Mouse (Mus musculus) lung, embryonic 15.5 days (tissue): Measurements from ENCODE around the gene Ptpn7. TPM values are rescaled to one million over a fixed set of nuclear protein-coding genes. Genes with fewer than 3 reads are reported as not detected.
"Not testable (repeated sequence)": the region's sequence is repeated elsewhere in the genome, so short reads cannot be mapped to it uniquely, and the experiment has no call there.

ENCODE experiments used
- ATAC-seq: fragments of 200-750 bp; cut with Nextera tagmentation; 2 replicates; pipeline ENCODE4 v1.8.0; 2017; ENCODE audit warnings: moderate number of reproducible peaks, borderline replicate concordance; ENCODE audit not compliant: low FRiP score, low TSS enrichment; ENCODE audit errors: extremely low read depth
- H3K27ac ChIP-seq: fragments of 300-500 bp; sonication (generic); 2 replicates; pipeline ENCODE4 v1.5.1; 2015; ENCODE audit warnings: moderate library complexity, mild to moderate bottlenecking, inconsistent platforms
- H3K27me3 ChIP-seq: fragments of 300-500 bp; sonication (generic); 2 replicates; pipeline ENCODE4 v1.6.1; 2015; ENCODE audit warnings: inconsistent platforms
- H3K36me3 ChIP-seq: fragments of 300-500 bp; sonication (generic); 2 replicates; pipeline ENCODE4 v1.6.1; 2015; ENCODE audit warnings: inconsistent platforms
- H3K4me1 ChIP-seq: fragments of 300-500 bp; sonication (generic); 2 replicates; pipeline ENCODE4 v1.6.1; 2015; ENCODE audit warnings: inconsistent platforms
- H3K4me2 ChIP-seq: fragments of 300-500 bp; sonication (generic); 2 replicates; pipeline ENCODE4 v1.6.1; 2015; ENCODE audit warnings: inconsistent platforms, mild to moderate bottlenecking, moderate library complexity
- H3K4me3 ChIP-seq: fragments of 300-500 bp; sonication (generic); 2 replicates; pipeline ENCODE4 v1.5.1; 2015; ENCODE audit warnings: mild to moderate bottlenecking, inconsistent platforms
- H3K9ac ChIP-seq: fragments of 300-500 bp; sonication (generic); 2 replicates; pipeline ENCODE4 v1.6.1; 2015; ENCODE audit warnings: inconsistent platforms
- H3K9me3 ChIP-seq: fragments of 300-500 bp; sonication (generic); 2 replicates; pipeline ENCODE4 v1.6.1; 2016; ENCODE audit warnings: inconsistent platforms
- WGBS: fragments of 180-500 bp; shearing (Covaris S2); methylation state at CpG from one replicate; pipeline ENCODE4 v1.1.7; 2015; 5-methylcytosine and 5-hydroxymethylcytosine counted together
- polyA plus RNA-seq: library from polyadenylated mRNA; unstranded; fragments of >200 nt; fragmentation: Nextera tagmentation; extraction: Ambion mirVana; gene quantifications from 2 replicates; pipeline ENCODE4 v1.2.1, GENCODE M21; 2015

Ptpn7 gene
- polyA plus RNA-seq, 1 experiment from 2014 or later: 5.8 TPM

DNA sequence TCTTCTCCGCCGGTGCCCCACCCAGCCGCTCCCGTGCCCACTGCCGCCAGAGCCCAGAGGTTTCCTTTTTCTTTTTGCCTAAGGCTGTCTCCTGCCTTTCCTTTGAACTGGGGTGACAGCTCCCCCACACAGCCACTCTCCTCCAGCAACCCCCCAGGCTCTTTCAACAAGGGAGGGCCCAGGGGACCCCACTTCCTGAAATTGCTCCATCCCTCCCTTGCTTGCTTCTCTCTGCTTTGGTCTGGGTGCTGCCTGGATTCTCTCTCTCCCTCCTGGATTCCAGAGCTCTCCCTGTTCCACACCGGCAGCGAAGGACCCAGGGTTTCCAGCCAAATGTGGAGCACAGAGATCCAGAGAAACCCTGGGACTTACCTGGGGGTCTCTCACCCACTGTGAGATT is 32.1 kb upstream of the Ptpn7 start:
- Histone ChIP-seq H3K9ac (no peak overlapping the region), H3K4me1 (peaks cover 23% of the 10 kb centered on the region), H3K4me3 (no peak overlapping the region), H3K4me2 (no peak overlapping the region; the same call in 1 of the 2 replicates), H3K27ac (no peak overlapping the region), H3K36me3 (no peaks in the 10 kb centered on the region), H3K9me3 (no peaks in the 10 kb centered on the region), H3K27me3 (peaks cover 51% of the 10 kb centered on the region)
- WGBS: 57% methylated on average over 7 of the region's 7 CpGs
- ATAC-seq: no peak

DNA sequence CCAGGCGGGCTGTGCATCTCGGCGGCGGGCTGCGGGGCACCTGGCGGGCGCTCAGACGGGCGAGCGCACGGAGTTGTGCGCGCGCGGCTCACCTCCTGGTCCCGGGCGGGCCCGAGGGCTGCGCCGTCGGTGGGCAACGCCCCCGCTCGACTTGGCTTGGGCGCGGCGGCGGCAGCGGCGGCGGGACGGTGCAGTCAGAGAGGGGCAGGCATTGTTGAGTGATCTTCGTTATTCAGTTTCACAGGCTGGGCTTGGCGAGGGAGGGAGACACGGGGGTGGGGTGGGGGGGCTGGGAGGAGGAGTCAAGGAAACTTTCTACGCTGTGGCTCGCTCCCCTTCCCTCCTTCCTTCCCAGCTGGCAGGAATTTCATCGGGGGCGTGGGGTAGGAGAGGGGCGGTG is 27.4 kb upstream of the Ptpn7 start, which contains the start of gene Lgr6:
Gene Lgr6, minus strand, starts transcription at position 153 of the 400 bp plus-strand sequence.
- Histone ChIP-seq H3K4me3 (peak within 1 kb of the TSS; percentile 48), H3K27me3 (peaks cover 77% of the 10 kb centered on the region), H3K36me3 (no peaks in the 10 kb centered on the region), H3K4me2 (peak within 1 kb of the TSS; percentile 80), H3K9ac (0 out of 2 replicates have a peak within 1 kb of the TSS, but pooled peaks have one; percentile 22), H3K4me1 (peaks cover 19% of the 10 kb centered on the region), H3K9me3 (no peaks in the 10 kb centered on the region), H3K27ac (no peak within 1 kb of the TSS)
- peak; percentile 46; the same call in 1 of the 2 replicates for ATAC-seq
- WGBS: under 1% methylated on average over 39 of the region's 40 CpGs

DNA sequence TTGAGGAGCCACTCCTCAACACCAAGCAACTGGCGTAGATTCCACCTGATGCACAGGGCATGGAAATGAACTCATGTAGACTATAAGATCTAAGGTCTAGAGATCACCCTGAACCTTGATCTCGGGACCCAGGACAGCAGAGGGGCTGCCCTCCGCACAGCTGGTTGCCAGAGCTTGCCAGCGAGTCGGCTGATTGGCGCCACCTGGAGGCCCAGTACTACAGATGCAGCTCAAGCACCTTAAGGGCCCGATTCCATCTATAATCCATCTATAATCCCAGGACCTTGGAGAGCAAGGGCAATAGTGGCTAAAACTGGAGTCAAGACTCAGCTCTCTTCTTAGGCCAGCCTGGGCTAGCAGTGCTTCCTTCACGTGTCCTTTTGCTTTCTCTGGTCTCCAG is 26.5 kb upstream of the Ptpn7 start:
- H3K27ac ChIP-seq: no peak overlapping the region
- peak overlapping the region; percentile 48; the same call in 1 of the 2 replicates for H3K4me3 ChIP-seq
- no peaks in the 10 kb centered on the region for H3K36me3 ChIP-seq
- no peak overlapping the region for H3K9ac ChIP-seq
- peak overlapping the region; percentile 80 for H3K4me2 ChIP-seq
- 3% methylated on average over 8 of the region's 8 CpGs for WGBS
- H3K4me1 ChIP-seq: peaks cover 13% of the 10 kb centered on the region
- no peak for ATAC-seq
- no peaks in the 10 kb centered on the region for H3K9me3 ChIP-seq
- peaks cover 71% of the 10 kb centered on the region for H3K27me3 ChIP-seq

DNA sequence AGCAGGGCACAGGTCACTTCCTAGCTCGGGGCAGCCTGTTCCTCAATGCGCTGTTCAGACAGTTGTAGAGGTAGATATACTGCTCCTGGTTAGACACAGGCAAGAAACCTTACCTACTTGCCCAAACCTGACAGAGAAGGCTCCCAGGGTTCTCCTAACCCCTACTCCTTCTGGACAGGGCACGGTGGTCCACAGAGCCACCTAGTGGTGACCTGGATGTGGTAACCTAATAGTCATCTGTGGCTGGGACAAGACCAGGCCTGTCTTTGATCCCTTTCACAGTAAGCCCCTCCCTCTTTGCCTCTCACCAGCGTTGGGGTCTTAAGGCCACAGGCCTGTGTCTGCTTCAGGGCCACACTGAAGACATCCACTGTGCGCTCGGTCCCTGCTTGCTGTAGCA is 23.9 kb upstream of the Ptpn7 start:
- ATAC-seq: no peak
- H3K9ac ChIP-seq: no peak overlapping the region
- H3K27me3 ChIP-seq: peaks cover 47% of the 10 kb centered on the region
- H3K4me1 ChIP-seq: peaks cover 13% of the 10 kb centered on the region
- no peaks in the 10 kb centered on the region for H3K9me3 ChIP-seq
- no peak overlapping the region for H3K4me2 ChIP-seq
- WGBS: 38% methylated on average over 6 of the region's 6 CpGs
- H3K4me3 ChIP-seq: no peak overlapping the region
- no peak overlapping the region for H3K27ac ChIP-seq
- no peaks in the 10 kb centered on the region for H3K36me3 ChIP-seq

GRCm38 (mm10) chr1:135110075-135110474 is 22.4 kb upstream of the Ptpn7 start:
- 10% methylated on average over 6 of the region's 6 CpGs for WGBS
- peaks cover 8% of the 10 kb centered on the region for H3K4me1 ChIP-seq
- no peak overlapping the region for H3K4me3 ChIP-seq
- H3K36me3 ChIP-seq: no peaks in the 10 kb centered on the region
- H3K27me3 ChIP-seq: peaks cover 33% of the 10 kb centered on the region
- H3K27ac ChIP-seq: no peak overlapping the region
- H3K9me3 ChIP-seq: no peaks in the 10 kb centered on the region
- no peak for ATAC-seq
- no peak overlapping the region for H3K4me2 ChIP-seq
- no peak overlapping the region for H3K9ac ChIP-seq

DNA sequence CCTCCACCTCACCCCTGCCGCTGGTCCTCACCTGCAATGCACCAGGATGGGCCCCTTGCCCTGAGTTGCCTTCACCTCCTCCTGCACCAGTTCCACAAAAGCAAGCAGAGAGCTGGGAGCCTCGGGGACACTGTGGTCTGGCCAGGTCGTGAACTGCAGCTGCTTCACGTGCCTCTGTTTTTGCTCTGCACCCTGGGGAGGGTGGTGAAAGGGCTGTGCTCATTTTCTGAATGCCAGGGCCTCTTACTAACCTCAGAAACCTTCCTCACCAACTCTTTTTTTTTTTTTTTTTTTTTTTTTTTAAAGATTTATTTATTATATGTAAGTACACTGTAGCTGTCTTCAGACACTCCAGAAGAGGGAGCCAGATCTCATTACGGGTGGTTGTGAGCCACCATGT is 21.2 kb upstream of the Ptpn7 start:
- not testable (repeated sequence) for H3K4me2 ChIP-seq, H3K9ac ChIP-seq, H3K9me3 ChIP-seq, H3K4me3 ChIP-seq, ATAC-seq, H3K36me3 ChIP-seq, H3K4me1 ChIP-seq, H3K27ac ChIP-seq
- 60% methylated on average over 5 of the region's 5 CpGs for WGBS
- peaks cover 21% of the 10 kb centered on the region for H3K27me3 ChIP-seq

- Histone ChIP-seq H3K4me1 (no peaks in the 10 kb centered on the region), H3K4me2 (no peak overlapping the region), H3K27ac (no peak overlapping the region), H3K9me3 (no peaks in the 10 kb centered on the region), H3K4me3 (no peak overlapping the region), H3K27me3 (peaks cover 7% of the 10 kb centered on the region; the same call in 1 of the 2 replicates), H3K9ac (no peak overlapping the region), H3K36me3 (no peaks in the 10 kb centered on the region)
- WGBS: 7% methylated on average over 8 of the region's 8 CpGs
- no peak for ATAC-seq
These were observed 19.8 kb upstream of the Ptpn7 start for GRCm38 (mm10) chr1:135112661-135113060.

DNA sequence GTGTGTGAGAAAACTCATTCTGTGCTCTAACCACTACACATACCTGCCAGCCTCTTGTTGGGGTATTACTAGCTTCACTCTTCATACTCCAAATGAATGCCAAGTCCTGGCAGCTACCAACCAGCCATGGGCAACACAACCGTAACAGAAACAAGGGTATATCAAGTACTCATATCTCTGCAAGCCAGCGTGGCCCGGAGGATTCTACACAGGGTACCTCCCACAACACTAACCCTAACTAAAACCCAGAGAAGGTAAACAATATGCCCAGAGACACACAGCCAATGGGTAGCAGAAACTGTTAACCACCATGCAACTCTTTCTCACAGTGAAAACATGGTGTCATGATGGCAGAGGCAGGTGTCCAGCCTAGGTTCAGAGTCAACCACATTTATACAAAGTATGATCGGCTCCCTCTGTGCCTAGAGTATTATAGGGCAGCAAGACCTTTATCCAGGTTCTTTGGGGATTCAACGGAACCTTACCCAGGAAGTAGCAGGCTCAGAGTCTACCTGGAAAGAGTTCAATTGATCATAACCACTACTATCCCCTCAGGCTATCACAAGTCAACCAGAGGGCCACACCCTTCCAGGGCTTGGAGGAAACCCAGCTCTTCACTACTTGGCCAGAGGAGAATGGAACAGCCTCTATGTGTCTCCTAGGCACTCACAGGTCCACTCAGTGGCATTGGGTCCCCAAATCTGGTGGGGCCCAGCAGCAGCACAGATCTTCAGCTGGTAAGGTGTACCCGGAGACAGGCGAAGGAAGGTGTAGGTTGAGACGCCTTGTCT is 7.7 kb upstream of the Ptpn7 start:
- H3K36me3 ChIP-seq: no peaks in the 10 kb centered on the region
- H3K27ac ChIP-seq: no peak overlapping the region
- peaks cover 11% of the 10 kb centered on the region; the same call in 1 of the 2 replicates for H3K4me1 ChIP-seq
- whole genome bisulfite sequencing: 85% methylated on average over 8 of the region's 8 CpGs
- H3K9me3 ChIP-seq: no peaks in the 10 kb centered on the region
- no peak overlapping the region for H3K9ac ChIP-seq
- ATAC-seq: no peak
- peaks cover 11% of the 10 kb centered on the region; the same call in 1 of the 2 replicates for H3K27me3 ChIP-seq
- no peak overlapping the region for H3K4me2 ChIP-seq
- no peak overlapping the region for H3K4me3 ChIP-seq

- no peaks in the 10 kb centered on the region for H3K36me3 ChIP-seq
- no peak; the same call in 1 of the 2 replicates for ATAC-seq
- no peak overlapping the region for H3K4me2 ChIP-seq
- no peak overlapping the region for H3K27ac ChIP-seq
- peaks cover 14% of the 10 kb centered on the region for H3K4me1 ChIP-seq
- no peak overlapping the region for H3K9ac ChIP-seq
- no peaks in the 10 kb centered on the region for H3K9me3 ChIP-seq
- WGBS: 45% methylated on average over 8 of the region's 8 CpGs
- no peak overlapping the region for H3K4me3 ChIP-seq
- H3K27me3 ChIP-seq: peaks cover 15% of the 10 kb centered on the region; the same call in 1 of the 2 replicates
These were observed 6.5 kb upstream of the Ptpn7 start for GRCm38 (mm10) chr1:135125990-135126389.

- WGBS: 30% methylated on average over 4 of the region's 4 CpGs
- H3K4me3 ChIP-seq: no peak overlapping the region
- no peak overlapping the region for H3K4me2 ChIP-seq
- no peaks in the 10 kb centered on the region for H3K36me3 ChIP-seq
- H3K9ac ChIP-seq: no peak overlapping the region
- peaks cover 19% of the 10 kb centered on the region for H3K4me1 ChIP-seq
- H3K9me3 ChIP-seq: no peaks in the 10 kb centered on the region
- no peak overlapping the region for H3K27ac ChIP-seq
- no peak for ATAC-seq
- H3K27me3 ChIP-seq: peaks cover 15% of the 10 kb centered on the region; the same call in 1 of the 2 replicates
These were observed 6.0 kb upstream of the Ptpn7 start for GRCm38 (mm10) chr1:135126443-135127027.

DNA sequence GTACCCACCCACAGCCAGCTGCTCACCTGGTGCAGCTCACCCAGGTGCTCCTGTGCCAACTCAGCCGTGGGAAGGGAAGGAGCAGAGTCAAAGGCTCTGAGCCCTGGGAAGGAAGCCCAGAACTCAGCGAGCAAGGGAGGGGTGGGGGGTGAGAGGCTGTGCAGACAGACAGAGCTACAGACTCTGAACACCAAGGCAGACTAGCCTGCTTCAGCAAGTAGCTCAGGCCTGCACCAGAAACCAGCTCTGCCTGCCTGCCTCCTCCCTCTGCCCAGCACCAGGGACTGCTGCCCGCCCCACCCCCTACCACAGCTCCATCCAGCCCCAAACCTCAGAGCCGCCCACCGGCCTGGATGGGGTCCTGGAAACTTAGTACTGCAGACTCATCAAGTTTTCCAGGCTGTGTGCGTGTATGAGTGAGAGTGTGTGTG is 4.5 kb upstream of the Ptpn7 start:
- WGBS: 37% methylated on average over 6 of the region's 6 CpGs
- peaks cover 15% of the 10 kb centered on the region; the same call in 1 of the 2 replicates for H3K27me3 ChIP-seq
- H3K4me1 ChIP-seq: peaks cover 22% of the 10 kb centered on the region
- no peaks in the 10 kb centered on the region for H3K36me3 ChIP-seq
- H3K9me3 ChIP-seq: no peaks in the 10 kb centered on the region
- no peak overlapping the region for H3K4me3 ChIP-seq
- 0 out of 2 replicates have a peak, but pooled peaks have one; percentile 6 for ATAC-seq
- H3K9ac ChIP-seq: no peak overlapping the region
- H3K4me2 ChIP-seq: no peak overlapping the region
- no peak overlapping the region for H3K27ac ChIP-seq

DNA sequence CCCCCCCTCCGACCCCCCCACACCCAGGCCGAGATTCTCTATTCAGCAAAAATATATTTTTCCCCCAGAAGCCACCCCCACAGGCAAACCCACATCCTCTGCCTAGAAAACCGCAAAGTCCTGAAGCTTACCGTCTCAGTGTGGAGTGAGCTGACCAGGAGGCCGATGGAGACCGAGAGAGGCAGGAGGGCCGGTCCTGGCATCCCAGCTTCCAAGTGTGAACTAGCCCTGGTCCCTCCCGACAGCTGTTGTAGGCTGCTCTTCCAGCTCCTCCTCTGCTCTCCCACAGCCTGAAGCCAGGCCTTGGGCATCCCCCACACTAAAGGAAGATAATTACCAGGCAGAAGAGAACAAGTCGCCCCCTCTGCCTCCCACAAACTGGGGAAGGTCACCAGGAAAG is 3.5 kb upstream of the Ptpn7 start:
- no peaks in the 10 kb centered on the region for H3K36me3 ChIP-seq
- H3K4me1 ChIP-seq: peaks cover 22% of the 10 kb centered on the region
- 31% methylated on average over 9 of the region's 9 CpGs for WGBS
- no peak for ATAC-seq
- no peak overlapping the region for H3K9ac ChIP-seq
- H3K27me3 ChIP-seq: peaks cover 15% of the 10 kb centered on the region; the same call in 1 of the 2 replicates
- H3K27ac ChIP-seq: no peak overlapping the region
- no peak overlapping the region for H3K4me3 ChIP-seq
- no peak overlapping the region for H3K4me2 ChIP-seq
- H3K9me3 ChIP-seq: no peaks in the 10 kb centered on the region
